In the genomic region with DNA sequence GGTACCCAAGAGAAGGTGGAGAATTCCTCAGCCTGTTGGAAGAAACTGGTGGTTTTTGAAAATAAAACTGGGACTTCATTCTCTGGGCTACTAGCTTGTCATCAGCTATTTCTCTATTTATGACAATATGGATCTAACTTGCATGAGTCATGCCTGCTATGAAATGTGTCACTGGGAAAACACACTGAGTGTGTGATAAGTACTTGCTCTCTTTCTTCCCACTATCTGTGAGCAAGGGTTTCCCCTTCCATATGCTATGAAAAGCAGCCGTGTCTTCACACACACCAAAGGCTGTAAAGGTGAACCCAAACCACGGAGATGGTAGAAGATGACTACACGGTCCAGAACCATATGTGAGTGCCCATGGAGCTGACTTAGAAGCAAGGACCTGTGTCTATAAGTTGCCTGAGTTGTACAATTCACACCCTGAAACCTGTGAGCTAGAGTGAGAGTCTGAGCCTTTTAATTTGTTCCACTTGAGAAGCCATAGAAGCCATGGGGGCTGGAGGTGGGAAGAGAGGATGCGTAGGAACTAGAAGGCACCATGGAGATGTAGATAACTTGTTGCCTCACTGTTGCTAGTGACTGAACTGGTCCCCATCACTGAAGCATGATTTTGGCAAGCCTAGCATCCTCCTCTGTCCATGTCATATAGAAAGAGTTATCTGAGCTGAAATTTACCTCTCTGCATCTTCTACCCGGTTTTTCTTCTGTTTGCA, we compare ENCODE assay signal across 16 mouse cellular contexts. TPM values are rescaled to one million over a fixed set of nuclear protein-coding genes. Genes with fewer than 3 reads are reported as not detected.
"Had no signal": no experiment of that assay in that cellular context is flagged by ENCODE, and none has a peak within 500 bp of the region (broad histone marks: within the 10 kb centered on the region; RNA-seq: fewer than 3 reads in every experiment).

No protein-coding gene starts in this region.

- H3K4me3 ChIP-seq: limb, embryonic 10.5 days; liver, embryonic 15.5 days; midbrain, embryonic 12.5 days; neural tube, embryonic 13.5 days had no signal

- H3K27me3 ChIP-seq: liver, embryonic 15.5 days; neural tube, embryonic 13.5 days had no signal

- H3K9ac ChIP-seq: liver, embryonic 15.5 days; midbrain, embryonic 12.5 days; neural tube, embryonic 13.5 days had no signal

- ATAC-seq: lung, postnatal 0 days; midbrain, embryonic 16.5 days had no signal

- H3K36me3 ChIP-seq: limb, embryonic 10.5 days had no signal

- DNase-seq: kidney, adult 11 months; kidney, adult 9 months; kidney, postnatal 10 days; lung, adult 2 months; lung, postnatal 36 days; retina, postnatal 1 day; thymus, adult 18-20 months; thymus, postnatal 14 days had no signal

- H3K4me2 ChIP-seq: liver, embryonic 11.5 days; liver, embryonic 15.5 days; midbrain, embryonic 12.5 days; neural tube, embryonic 13.5 days had no signal

- H3K27ac ChIP-seq: limb, embryonic 10.5 days; liver, embryonic 15.5 days; midbrain, embryonic 12.5 days; neural tube, embryonic 13.5 days had no signal

- H3K4me1 ChIP-seq: liver, embryonic 15.5 days; midbrain, embryonic 12.5 days had no signal

- H3K9me3 ChIP-seq: limb, embryonic 10.5 days; liver, embryonic 15.5 days; midbrain, embryonic 12.5 days; neural tube, embryonic 13.5 days had no signal

RNA-seq across cellular contexts. Expression of a gene that starts 36.0 kb away (rescaled TPM):
- total RNA-seq: megakaryocyte, adult 5-6 weeks had no signal
